14 mouse cellular contexts compared by ENCODE assay signal in the genomic region with DNA sequence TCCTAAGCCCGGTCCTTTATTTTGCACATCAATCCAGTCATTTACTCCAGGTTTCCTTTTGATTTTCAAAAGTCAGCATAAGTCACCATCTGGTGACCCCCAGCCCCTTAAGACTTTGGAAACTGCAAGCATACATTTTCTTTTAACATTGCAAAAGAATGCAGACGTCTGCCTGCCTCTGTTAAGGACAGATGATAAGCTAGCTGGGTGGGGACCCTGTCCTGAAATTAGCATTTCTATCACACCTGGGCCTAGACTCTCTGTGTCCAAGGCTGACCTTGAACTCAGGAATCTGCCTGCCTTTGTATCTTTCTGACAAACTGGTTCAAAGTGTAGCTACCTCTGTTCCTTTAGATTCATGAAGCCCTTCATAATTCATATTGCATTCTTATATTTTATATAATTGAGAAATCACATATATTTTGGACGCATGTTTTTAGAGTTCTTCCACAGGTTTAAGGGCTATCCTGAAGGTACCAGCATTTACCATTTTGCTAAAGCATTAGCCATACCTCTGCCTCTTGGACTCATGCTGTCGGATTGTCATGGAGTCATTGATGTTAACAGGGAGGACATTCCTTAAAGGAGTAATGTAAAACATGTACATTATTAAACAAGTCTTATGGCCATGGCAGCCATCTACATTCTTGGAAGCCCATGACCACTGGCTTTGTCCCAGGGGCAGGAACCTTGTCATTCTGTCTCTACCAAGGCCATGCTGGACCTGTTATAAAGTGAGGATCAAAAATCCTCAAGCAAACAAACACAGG.
A peak's percentile ranks its signal among the peaks of the same experiment; 100 is the strongest.
DNase-seq lines count a peak whose midpoint lies in the region.
"Had no signal": no experiment of that assay in that cellular context is flagged by ENCODE, and none has a peak within 500 bp of the region (broad histone marks: within the 10 kb centered on the region; RNA-seq: fewer than 3 reads in every experiment).

No protein-coding gene starts in this region.

- intact Hi-C loops in gastrocnemius, postnatal 36 days (cut with DNase I) = no loop called here

- DNase-seq in ES-CJ7 (ENCODE audit: low read depth, low spot score) (peak; percentile 92), R1 (ENCODE audit: low read depth, low spot score) (peak; percentile 83)
- DNase-seq in thymus, postnatal 25 days = no peak
- no peak for DNase-seq in ovary, postnatal 14 days (ENCODE audit: low spot score)
- DNase-seq in gastrocnemius, postnatal 36 days = no peak
- DNase-seq: adrenal gland, adult 8-10 months; adrenal gland, postnatal 14 days; cerebellum, adult 11 months; cerebellum, adult 18-20 months; cerebellum, adult 8-10 months; cerebellum, adult 9-11 months; cerebellum, postnatal 14 days; cerebellum, postnatal 36 days; embryo, embryonic 11 days had no signal

Comparison
In these comparisons a context has a peak if more than half of its experiments do, and no peak if none do; other contexts are left out.
1. DNase-seq: peak in ES-CJ7 (single experiment) and R1 (single experiment); none in thymus, postnatal 25 days (single experiment), ovary, postnatal 14 days (single experiment) and gastrocnemius, postnatal 36 days (0 of 2).